Mouse (Mus musculus) cortical plate, adult 2 months (tissue): ENCODE data around the gene Slc35b2.

Experiments used
- CTCF ChIP-seq: fragments of 200-500 bp; IDR thresholded peaks from 2 replicates; pipeline ENCODE4 v1.5.1; 2011; ENCODE audit warnings: mild to moderate bottlenecking, control low read depth, low read length; ENCODE audit not compliant: insufficient read depth; ENCODE audit errors: extremely low read depth
- POLR2A ChIP-seq: fragments of 200-500 bp; IDR thresholded peaks from 2 replicates; pipeline ENCODE4 v1.6.1; 2011; ENCODE audit warnings: mild to moderate bottlenecking, low read length, control low read depth; ENCODE audit not compliant: insufficient read depth; ENCODE audit errors: extremely low read depth

DNA sequence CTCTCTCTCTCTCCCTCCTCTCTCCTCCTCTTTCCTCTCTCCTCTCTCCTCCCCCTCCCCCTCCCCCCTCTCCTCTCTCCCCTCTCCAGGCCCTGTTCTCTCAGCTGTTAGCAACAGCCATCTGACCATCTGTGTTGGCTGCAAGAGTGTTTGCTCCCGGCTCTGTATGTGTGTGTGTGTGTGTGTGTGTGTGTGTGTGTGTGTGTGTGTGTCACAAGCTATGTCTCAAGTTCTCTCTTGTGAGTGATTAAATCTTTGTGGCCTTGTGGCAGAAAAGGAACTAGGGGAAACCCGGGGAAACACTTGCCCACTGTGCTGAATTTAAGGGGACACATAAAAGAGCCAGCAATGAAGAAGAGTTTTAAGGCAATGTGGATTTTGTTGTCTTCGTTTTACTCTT is 34.1 kb downstream of the Slc35b2 start:
- no peak for TF ChIP-seq CTCF
- no peak for TF ChIP-seq POLR2A
